Mouse (Mus musculus) testis, postnatal 14 days (tissue): ENCODE results near the gene Macf1.
A peak's percentile ranks its signal among the peaks of the same experiment; 100 is the strongest.
"Not testable (repeated sequence)": the region's sequence is repeated elsewhere in the genome, so short reads cannot be mapped to it uniquely, and the experiment has no call there.

ENCODE experiments used
- DNase-seq: peaks from one replicate; pipeline ENCODE4 v3.0.0; 2021; ENCODE audit warnings: low spot score

Macf1 gene

DNA sequence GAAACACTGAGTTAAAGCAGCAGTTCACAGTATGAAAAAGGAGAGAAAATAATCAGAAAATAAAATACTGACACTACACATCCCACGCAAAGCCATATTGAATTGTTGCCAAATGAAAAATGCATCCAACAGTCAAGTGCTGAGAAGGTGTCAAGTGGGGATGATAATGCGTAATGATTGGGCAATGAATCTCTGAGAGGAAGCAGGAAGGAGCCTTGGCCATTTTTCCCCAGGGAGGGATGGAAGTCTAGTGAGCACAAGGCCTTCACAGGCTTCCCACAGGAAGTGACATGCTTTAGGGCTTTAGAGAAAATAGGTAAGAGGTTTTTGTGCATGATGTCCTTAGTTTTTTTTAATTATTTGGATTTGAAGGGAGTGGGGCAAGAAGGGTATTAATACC lies 237.9 kb downstream of the Macf1 start:
- not testable (repeated sequence) for DNase-seq

DNA sequence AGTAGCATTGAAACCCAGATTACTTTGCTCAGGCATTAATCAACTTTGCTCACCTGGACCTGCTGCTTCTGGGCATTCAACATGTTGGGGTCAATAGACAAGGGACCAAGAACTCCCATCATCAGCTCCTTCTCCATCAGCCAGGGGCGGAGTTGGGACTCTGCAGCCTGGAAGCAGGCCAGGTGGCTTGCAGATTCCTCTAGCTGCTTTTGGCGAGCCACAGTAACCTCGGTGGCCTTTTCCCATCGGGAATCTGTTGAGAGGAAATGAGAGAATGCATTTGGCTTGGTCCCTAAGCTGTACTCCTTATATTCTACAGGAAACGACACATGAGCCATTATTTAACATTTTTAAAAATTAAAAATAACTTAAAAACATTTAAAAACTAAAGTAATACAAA lies 245.7 kb downstream of the Macf1 start:
- DNase-seq = no peak

DNA sequence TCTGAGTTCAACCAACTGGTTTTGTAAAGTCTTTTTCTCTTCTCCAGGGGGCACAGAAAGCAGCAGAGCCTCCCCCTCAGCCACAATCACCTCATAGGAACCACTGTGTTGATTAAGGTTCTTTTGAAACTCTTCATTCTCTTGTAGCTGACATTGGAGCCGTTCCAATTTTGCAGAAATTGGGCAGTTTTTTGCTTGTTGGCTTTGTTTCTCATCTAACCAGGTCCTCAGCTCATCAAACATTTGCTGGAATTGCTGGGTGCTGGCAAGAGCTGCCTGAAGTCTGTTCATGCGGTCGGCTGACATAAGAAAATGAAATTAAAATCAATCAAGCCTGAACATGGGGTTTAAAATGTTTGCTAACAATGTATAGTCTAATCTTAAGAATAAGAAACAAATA lies 251.0 kb downstream of the Macf1 start:
- no peak for DNase-seq

DNA sequence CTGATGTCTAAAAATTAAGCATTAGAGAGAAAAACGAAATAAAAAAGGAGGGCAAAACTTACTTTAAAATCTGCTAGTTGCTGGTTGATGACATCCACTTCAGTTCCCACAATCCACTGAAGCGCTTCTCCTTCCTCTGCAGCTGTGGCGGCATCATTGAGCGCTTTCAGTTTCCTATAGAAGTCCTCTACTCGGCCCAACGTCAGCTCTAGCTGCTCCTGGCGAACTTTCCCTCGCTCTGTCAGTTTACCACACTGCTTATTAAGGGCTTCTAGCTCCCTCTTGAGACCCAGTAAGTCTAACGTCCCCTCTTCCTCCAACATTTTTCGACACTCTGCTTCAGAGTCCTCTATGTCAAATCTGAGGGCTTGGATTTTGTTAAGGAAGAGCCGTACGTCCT lies 252.2 kb downstream of the Macf1 start:
- DNase-seq = no peak

DNA sequence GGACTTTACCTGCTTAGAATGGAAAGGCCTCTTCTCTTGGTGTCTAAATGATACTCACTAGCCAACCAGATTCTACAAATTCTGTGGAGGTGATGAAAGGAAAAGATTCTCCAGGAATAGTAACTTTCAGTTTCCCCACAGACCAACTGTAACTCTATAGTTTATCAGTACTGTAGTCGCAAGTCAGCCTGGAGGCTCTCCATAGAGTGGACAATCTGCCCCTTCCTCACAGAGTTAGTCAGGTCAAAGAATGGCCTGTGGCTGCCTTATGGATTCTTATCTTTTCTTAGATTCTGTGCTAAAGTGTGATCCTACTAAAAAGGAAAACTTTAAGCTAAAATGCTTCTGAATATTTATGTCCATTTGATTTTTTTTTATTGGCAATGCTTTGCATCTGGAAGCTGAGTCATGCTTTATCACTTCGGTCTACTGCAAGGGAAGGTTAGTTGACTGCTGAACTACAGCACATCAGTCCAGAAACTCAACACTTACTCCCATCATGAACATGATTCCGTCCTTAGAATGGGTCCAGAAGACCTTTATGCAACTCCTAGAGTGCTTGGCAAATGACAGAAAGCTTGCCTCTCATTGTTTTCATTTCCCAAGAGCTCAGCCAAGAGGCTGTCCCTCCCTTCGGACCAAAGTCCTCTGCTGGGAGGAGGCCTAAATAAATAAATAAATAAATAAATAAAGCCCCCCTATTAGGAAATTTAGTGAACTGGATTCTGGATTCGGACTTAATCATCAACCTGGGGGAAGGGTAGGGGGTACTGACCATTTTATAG lies 256.1 kb downstream of the Macf1 start:
- DNase-seq = no peak

DNA sequence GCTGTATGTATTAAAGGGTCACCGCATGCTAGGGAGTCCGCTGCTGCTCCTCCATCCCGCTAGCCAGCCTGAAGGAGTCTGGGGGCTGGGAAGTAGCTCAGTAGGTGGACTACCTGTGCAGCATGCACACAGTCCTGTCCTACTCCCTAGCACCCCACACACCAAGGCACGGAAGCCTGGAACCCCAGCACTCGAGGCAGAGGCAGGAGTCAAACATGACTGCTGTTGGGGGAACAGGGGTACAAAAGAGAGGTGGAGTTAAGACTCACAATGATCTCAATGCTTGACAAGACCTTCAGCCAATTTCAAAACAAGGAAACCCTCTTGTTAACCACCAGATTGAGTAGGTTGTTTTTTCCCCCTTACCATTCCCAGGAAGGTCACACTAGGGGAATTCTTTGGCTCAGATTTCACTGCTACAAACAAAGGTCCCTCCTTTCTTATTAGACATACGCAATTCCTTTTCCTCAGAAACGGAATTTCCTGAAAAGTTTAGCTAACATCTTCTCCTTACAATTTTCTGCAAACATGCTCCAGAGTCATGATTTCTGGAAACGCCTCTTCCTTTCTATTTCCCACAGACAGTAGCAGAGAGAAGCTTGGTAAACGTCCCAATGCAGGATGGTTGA lies 256.8 kb downstream of the Macf1 start:
- no peak for DNase-seq

DNA sequence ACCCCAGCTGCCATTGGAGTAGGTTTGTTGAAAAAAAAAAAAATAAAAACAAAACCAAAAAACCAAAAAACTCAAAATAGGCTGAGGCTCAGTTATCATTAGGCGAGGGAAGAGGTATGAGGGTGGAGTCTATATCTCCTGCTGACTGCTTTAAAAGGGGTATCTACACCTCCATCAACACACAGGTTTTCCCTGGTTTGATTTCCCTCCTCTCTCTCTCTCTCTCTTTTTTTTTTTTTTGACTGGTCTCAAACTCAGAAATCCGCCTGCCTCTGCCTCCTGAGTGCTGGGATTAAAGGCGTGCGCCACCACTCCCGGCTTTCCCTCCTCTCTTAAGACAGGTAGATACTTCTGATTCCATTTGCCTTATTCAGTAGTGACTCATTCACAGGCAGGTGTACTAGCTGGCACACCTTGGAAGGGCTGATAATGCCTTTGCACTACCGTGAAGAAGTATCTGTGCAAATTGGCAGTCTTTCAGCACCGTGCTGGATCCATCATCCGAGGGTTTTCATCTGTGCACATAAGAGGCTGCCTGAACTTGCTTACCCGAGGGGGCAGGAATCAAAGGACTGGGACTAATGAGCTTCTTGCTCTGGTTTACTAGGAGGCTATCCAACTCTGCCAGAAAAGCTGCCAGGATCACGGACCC lies 257.6 kb downstream of the Macf1 start:
- DNase-seq = no peak

DNA sequence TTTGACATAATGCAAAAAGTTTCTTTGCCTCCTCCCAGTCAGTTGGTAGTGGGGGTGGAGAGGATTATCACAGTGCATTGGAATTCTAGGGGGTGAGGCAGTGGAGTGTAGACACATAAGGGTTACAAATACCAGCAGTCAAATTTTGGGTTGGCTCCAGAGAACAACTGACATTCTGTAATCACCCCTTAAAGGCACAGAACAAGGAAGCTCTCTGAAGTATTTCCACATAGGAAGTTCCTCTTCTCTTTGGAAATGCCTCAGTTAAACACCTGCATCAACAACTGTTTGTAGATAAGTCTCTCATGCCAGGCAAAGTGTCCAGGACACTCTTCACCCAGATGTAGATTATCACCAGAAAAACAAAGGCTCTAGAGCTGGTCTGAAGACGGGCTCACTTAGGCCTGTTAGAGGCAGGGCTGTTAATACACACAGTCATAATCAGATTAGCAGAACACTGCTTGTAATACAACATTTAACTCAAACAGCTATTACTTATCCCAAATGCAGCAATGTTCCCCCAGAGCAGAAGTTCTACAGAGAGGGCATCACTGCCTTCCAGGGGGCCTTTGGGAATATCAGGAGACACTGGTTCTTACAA lies 258.4 kb downstream of the Macf1 start:
- DNase-seq = no peak

DNA sequence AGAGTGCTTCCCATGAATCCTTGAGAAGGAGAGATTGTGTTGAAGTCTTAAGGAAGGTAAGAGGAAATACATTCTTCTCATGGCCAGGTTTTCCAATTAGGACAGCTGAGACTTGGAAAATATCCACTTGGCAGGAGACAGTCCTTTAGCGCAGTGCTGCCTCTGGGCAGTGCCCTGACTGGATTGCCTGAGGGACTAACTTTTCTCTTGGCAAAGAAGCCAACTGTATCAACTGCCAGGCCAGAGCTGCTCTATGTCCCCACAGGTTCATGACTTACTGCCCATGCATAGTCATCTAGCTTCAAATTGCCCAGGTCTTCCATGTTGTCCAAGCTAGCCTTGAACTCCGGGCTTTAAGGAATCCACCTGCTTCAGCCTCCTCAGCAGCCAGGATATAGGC lies 260.1 kb downstream of the Macf1 start:
- no peak for DNase-seq

DNA sequence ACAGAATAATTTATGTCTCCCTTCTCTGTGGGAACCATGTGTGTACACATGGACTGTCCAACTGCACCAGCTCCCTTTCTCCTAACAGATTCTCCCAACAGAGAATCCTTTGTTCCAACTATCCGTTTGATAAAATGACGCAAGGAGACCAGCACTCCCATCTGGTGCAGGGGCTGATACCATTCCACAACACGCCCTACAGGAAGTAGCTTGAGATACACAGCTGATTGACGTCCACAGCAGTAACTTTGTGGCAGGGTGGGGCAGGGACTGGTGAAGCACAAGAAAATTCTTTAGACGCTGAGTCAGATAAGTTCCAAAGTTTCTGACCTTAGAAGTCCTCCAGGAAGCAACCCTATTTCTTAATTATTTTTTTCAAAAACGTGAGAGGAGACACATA lies 261.3 kb downstream of the Macf1 start:
- DNase-seq = peak; percentile 76

DNA sequence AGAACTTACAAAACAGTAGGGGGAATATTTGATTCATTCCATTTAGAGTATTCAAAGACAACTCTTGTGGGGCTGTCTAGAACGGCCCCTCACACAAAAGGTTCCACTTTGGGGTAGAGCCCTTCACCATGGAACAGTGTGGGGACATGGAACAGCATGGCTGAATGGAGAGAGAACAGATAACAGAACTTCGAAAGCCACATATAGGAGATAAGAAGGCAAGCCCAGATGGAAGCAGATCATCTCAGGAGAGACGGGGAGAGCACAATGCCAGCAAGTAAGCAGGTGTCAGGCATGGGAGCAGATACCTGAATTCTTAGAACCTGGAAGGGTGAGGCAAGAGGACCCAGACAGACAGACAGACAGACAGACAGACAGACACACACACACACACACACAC lies 266.1 kb downstream of the Macf1 start:
- DNase-seq = no peak

DNA sequence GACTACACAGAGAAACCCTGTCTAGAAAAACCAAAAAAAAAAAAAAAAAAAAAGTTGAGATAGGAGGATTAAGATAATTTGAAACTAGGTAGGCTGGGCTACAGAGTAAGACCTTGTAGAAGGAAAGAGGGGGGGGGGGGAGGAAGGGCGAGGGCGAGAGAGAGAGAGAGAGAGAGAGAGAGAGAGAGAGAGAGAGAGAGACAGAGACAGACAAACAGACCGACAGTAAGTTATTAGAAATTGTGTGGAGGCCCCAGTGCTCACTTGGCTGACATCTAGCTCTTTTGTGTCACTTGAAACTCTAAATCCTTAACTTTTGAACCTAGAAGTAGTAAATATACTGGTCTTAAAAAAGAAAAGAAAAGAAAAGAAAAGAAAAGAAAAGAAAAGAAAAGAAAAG lies 266.7 kb downstream of the Macf1 start:
- DNase-seq = no peak

DNA sequence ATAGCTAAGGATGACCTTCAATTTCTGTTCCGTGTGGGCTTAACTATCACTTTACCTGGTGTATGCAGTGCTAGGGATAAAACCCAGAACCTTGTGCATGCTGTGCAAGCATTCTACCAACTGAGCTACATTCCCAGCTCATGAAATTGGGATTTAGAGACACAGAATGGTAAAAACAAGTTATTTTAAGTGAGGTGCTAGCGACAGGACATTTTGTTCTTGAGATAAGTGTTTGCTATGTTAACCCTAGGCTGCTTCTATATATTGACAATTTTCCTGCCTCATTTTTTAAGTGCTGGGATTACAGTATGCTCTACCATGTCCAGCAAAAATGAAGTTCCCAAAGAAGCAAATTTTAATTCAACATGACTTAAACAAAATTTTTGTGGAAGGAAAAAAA lies 267.3 kb downstream of the Macf1 start:
- DNase-seq = no peak

DNA sequence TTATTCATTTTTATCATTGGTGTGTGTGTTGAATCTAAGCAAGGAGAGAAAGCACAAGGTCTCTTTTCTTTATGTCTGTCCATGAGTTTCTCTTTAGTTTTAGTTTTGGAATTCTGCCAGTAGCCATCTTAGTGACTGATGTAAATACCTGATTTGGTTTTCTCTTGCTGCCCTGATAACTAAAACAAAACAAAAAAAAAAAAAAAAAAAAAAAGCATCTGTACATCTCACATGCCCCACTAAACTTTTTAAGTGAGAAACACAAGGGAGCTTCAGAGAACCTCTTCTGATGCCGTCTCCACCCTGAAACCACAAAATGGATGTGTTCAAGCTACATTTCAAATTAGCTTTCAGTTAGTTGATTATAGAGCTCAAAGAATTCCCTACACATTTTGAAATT lies 268.6 kb downstream of the Macf1 start:
- DNase-seq = no peak

DNA sequence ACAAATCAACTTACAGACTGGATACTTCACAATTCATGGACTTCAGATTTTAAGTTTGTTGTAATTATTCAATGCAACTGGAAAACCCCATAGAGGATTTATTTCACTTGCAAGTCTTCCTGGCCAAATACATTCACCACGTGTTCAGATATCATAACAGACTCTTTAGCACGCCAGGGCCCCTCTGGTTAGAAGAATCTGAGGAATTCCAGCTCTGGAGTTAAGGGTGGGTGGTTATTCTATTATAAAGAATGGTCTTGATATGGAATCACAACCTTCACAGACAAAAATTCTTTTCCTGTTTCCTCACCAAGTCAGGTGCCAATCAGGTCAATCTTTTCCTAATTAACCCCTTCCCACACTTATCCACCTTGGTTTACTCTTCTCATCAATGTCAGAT lies 270.3 kb downstream of the Macf1 start:
- no peak for DNase-seq

DNA sequence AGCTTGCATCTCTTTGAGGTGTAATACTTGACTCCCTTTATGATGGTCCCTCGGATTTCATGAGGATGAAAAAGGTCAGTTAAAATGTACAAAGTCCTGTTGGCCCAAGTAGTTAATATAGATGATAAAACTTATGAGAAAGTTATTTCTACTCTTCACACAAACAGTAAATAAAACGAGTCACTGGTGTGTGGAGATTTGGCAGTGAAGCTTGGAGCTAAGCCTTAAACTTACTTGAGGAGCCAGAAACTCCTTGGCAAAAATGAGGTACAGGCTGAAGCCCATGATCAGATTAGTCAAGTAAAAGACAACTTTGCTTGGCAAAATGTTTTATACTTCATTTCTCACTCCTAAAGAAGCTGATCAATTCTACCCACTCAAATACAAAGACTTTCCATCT lies 271.2 kb downstream of the Macf1 start:
- no peak for DNase-seq

DNA sequence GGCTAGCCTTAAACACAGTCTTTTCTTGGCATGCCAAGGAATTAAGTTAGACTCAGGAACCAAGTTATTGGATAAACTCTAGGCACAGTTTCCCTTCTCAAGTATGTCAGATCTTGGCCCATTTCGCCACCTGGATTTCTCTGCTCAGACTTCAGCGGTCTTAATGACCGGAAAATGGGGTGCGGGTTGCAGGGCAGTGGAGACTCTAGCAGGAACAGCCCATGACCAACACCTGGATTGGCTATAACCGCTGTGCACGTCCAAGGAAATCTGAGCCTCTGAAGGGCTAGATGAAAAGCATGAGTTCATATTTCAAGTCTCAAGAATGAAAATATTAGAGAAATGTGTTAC lies 271.7 kb downstream of the Macf1 start:
- no peak for DNase-seq

DNA sequence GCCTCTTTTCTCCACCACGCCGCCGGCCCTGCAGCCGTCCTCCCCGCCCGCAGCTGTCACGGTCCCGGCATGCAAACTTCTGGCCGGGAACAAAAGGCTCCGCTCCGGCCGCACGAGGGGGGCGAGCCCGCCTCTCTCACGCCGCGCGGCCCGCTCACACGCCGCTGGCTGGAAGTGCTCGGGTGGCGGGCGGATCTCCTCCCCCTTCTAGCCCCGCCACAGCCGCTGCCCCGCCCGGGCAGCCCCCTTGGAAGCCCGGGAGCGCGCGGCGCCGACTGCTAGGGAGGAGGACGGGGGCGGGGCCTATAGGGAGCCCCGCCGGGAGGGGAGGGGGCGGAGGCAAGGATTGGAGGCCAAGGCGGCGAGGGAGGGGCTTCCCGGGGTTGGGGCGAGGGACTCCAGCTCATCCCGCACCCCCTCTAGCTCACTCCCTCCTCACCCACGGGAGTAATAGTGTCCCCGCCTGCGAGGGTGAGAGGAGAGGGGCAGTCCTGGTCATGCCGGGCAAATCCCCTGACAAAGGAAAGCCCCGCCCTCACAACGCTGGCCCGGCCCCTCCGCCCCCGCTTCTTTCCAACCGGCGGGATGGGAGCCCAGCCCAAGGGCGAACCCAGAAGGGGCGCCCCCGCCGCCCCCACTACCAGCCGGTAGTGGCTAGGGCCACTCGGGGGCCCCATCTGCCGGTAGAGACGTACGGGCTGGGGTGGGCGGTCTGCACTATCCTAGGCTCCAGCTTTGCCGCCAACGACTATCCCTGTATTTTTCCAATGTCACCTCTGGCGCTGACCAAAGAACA lies 272.2 kb downstream of the Macf1 start:
- peak; percentile 90 for DNase-seq

DNA sequence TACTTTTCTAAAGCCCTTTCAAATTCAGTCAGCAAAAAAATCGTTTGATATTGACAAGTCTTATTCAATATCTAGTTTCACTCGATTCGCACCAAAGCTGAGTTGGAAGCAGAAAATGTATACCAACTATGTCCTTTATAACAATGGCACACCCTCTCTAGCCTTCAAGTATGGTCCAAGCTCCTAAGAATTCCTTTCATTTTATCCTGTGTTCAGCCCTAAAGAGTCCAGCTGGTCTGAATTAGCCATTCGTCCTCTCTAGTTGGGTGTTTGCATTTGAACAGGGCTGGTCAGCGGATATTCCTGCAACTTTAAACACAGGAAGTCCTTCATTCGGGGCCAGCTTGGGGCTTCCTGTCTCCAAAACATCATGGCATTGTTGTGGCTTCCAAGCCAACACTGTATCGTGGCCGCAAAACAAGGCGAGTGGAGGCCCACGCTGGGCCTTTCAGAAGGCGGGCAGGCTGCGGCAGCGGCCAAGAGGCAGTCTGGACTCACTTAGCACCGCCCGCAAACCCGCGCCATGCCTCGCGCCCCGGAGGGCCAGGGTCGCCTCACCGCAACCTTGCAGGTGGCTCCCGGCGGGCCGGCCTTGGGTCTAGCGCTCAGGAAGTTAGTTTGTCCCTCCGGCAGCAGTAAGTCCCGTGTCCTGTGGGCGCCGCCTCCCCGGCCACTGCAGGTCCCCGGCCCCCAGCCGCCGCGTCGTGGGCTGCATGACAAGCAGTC lies 273.0 kb downstream of the Macf1 start:
- no peak for DNase-seq

DNA sequence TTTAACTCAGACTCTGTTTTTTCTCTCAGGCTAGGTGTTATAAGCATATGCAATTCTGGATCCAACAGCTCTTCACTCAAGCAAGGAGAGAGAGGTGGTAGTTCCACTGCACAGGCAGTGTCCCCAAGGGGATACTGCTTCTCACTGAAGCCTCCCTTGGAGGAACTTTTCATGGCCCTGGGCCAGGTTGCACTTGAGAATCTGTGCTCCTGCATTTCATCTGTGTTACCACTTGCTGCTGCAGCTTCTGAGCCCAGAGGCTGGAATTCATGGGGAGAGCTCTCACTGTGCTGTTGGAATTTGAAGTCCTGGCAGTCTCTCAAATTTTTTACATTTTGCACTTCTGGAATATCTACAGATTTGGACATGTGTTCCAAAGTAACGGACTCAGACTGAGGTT lies 274.4 kb downstream of the Macf1 start:
- peak; percentile 32 for DNase-seq

DNA sequence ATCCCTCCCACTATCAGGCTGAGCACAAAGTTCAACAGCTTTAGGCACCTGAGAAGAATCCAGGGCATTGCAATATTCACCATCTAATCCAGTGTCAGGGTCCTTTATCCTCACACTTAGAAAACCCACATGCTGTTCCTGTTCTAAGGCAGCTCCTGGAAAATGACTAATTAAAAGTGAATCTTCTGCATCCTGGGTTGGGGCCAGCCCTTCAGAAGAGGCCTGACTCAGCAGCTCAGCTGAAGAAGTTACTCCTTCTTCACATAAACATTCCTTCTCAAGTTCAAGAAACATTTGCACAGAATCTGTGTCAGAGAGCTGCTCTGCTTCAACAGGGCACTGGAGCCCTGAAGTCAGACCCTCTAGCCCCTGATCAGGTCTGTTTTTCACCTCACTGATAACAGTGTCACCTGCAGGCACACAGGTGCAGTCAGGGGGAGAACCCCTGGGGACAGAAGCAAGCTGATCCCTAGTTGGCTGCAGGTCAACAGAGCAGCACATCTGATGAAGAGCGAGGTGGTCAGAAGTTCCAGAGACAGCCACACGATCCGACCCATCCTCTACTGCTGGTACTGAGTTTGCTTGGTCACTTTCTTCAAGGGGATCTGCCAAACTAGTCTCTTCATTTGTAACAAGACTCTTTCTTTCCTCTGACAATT lies 275.0 kb downstream of the Macf1 start:
- DNase-seq = no peak
